Mouse (Mus musculus) kidney, postnatal 0 days (tissue): Measurements from ENCODE around the gene Galr3. TPM values are rescaled to one million over a fixed set of nuclear protein-coding genes. Genes with fewer than 3 reads are reported as not detected.
A peak's percentile ranks its signal among the peaks of the same experiment; 100 is the strongest.

Experiments used
- ATAC-seq: fragments of 200-750 bp; cut with Nextera tagmentation; replicated peaks from 2 replicates; pipeline ENCODE4 v1.8.0; 2017; ENCODE audit warnings: low read depth, moderate number of reproducible peaks, moderate TSS enrichment, moderate library complexity; ENCODE audit not compliant: low FRiP score
- DNase-seq: peaks from one replicate; pipeline ENCODE4 v3.0.0-alpha.2; 2016; ENCODE audit warnings: low spot score
- H3K27ac ChIP-seq: fragments of 300-500 bp; sonication (generic); 2 replicates; pipeline ENCODE4 v1.5.1; 2014; ENCODE audit warnings: mild to moderate bottlenecking
- H3K27me3 ChIP-seq: fragments of 300-500 bp; sonication (generic); 2 replicates; pipeline ENCODE4 v1.6.1; 2014; ENCODE audit warnings: low read length, mixed read lengths; ENCODE audit not compliant: insufficient read depth
- H3K36me3 ChIP-seq: fragments of 300-500 bp; sonication (generic); 2 replicates; pipeline ENCODE4 v1.6.1; 2014; ENCODE audit warnings: low read length, mixed read lengths; ENCODE audit not compliant: insufficient read depth
- H3K4me1 ChIP-seq: fragments of 300-500 bp; sonication (generic); replicated peaks from 2 replicates; pipeline ENCODE4 v1.6.1; 2014; ENCODE audit warnings: antibody characterized with exemption, low read length, mixed read lengths; ENCODE audit not compliant: insufficient read depth
- H3K4me2 ChIP-seq: fragments of 300-500 bp; sonication (generic); 2 replicates; pipeline ENCODE4 v1.6.1; 2014; ENCODE audit warnings: mild to moderate bottlenecking, low read length, moderate library complexity, mixed read lengths
- H3K4me3 ChIP-seq: fragments of 300-500 bp; sonication (generic); replicated peaks from 2 replicates; pipeline ENCODE4 v1.5.1; 2014; ENCODE audit warnings: low read depth, low read length
- H3K9ac ChIP-seq: fragments of 300-500 bp; sonication (generic); 2 replicates; pipeline ENCODE4 v1.6.1; 2014; ENCODE audit warnings: low read depth, low read length
- H3K9me3 ChIP-seq: fragments of 300-500 bp; sonication (generic); replicated peaks from 2 replicates; pipeline ENCODE4 v1.6.1; 2016; ENCODE audit warnings: low read length, inconsistent platforms, mixed read lengths
- CTCF ChIP-seq: IDR thresholded peaks from 2 replicates; pipeline ENCODE4 v1.5.1; 2016; ENCODE audit warnings: antibody characterized with exemption, low read depth, mild to moderate bottlenecking, moderate library complexity
- WGBS: fragments of 180-500 bp; shearing (Covaris S2); extraction: QIAGEN DNeasy Blood & Tissue Kit; methylation state at CpG from one replicate; pipeline ENCODE4 v1.1.7; 2014; 5-methylcytosine and 5-hydroxymethylcytosine counted together
- polyA plus RNA-seq: library from polyadenylated mRNA; unstranded; fragments of >200 nt; fragmentation: Nextera tagmentation; extraction: Ambion mirVana; gene quantifications from 2 replicates; pipeline ENCODE4 v1.2.1, GENCODE M21; 2015

Gene Galr3
- polyA plus RNA-seq, 1 experiment from 2014 or later, result 0.13 TPM

DNA sequence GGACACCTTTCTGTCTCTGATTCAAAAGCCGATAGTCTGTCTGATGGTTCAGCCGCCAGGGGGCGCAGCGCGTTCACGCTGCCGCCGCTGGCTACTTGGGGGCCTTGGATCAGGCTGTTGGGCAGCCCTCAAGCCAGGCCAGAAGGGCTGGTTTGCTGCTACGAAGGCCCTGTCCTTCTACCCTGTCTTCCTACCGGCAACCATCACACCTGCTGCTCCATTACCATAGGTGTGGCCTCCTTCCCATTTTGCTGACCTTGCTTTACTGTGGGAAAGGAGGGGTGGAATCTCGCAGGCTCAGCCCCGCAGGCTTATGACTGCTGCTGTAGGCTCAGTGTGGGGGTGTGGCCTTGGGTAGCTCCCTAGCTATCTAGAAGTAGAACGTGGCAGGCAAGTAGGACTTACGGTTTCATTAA lies 3.8 kb upstream of the Galr3 start:
- peak; percentile 87 for TF ChIP-seq CTCF
- Histone ChIP-seq H3K27ac (no peak overlapping the region), H3K4me2 (peak overlapping the region; percentile 19; the same call in 1 of the 2 replicates), H3K36me3 (peaks cover 11% of the 10 kb centered on the region; the same call in 1 of the 2 replicates), H3K9me3 (no peaks in the 10 kb centered on the region), H3K4me1 (peaks cover 19% of the 10 kb centered on the region; the same call in 1 of the 2 replicates), H3K4me3 (no peak overlapping the region), H3K9ac (no peak overlapping the region), H3K27me3 (peaks cover 8% of the 10 kb centered on the region)
- 0 out of 2 replicates have a peak, but pooled peaks have one; percentile 13 for ATAC-seq
- whole genome bisulfite sequencing, result 11% methylated on average over 14 of the region's 14 CpGs
- peak; percentile 82 for DNase-seq

DNA sequence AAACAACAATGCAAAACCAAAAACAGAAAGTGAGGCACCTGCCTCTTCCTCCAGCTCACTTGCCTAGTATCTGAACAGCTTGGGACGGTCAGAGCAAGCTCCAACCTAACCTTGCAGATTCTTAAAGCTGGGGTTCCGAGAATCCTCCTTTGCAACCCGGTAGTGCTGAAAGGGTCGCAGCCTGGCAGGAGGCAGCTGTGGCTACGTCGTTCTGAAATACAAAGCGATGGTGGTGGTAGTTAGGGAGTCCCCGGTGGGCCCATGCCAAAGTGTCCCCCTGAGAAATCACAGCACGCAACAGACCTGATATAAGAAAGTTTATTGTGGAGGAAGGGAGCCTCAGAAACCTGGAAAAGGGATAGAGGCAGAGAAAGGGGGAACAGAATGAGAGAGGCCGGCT lies 3.4 kb upstream of the Galr3 start:
- Histone ChIP-seq H3K27me3 (peaks cover 12% of the 10 kb centered on the region), H3K9ac (no peak overlapping the region), H3K36me3 (peaks cover 11% of the 10 kb centered on the region; the same call in 1 of the 2 replicates), H3K4me1 (peaks cover 23% of the 10 kb centered on the region; the same call in 1 of the 2 replicates), H3K4me3 (no peak overlapping the region), H3K9me3 (no peaks in the 10 kb centered on the region), H3K4me2 (no peak overlapping the region), H3K27ac (no peak overlapping the region)
- DNase-seq (no peak), ATAC-seq (no peak)
- no peak for TF ChIP-seq CTCF
- 77% methylated on average over 10 of the region's 10 CpGs for WGBS

DNA sequence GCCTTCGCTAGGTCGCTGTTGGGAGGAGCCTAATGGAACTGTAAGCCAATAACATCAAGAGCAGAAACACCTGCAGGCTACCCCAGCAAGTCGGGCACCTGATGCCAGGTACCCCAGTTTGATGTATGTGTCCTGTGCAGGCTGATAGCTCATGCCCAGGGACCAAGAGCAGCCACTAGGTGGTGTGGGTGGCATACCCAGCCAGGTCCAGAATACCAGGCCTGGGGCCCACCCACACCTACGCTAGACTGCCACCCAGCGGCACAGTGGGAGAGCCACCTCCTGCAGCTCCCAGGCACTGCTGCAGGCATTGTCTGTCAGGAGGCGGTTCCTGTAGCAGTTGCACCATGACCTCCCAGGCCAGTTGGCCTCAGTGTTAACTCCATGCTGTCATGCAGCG lies 2.8 kb upstream of the Galr3 start:
- Histone ChIP-seq H3K9me3 (no peaks in the 10 kb centered on the region), H3K4me3 (no peak overlapping the region), H3K4me1 (peaks cover 24% of the 10 kb centered on the region; the same call in 1 of the 2 replicates), H3K27me3 (peaks cover 12% of the 10 kb centered on the region), H3K9ac (no peak overlapping the region), H3K36me3 (peaks cover 11% of the 10 kb centered on the region; the same call in 1 of the 2 replicates), H3K4me2 (no peak overlapping the region), H3K27ac (no peak overlapping the region)
- DNase-seq (peak; percentile 93), ATAC-seq (peak; percentile 81)
- WGBS, result 17% methylated on average over 7 of the region's 7 CpGs
- peak; percentile 97 for TF ChIP-seq CTCF

DNA sequence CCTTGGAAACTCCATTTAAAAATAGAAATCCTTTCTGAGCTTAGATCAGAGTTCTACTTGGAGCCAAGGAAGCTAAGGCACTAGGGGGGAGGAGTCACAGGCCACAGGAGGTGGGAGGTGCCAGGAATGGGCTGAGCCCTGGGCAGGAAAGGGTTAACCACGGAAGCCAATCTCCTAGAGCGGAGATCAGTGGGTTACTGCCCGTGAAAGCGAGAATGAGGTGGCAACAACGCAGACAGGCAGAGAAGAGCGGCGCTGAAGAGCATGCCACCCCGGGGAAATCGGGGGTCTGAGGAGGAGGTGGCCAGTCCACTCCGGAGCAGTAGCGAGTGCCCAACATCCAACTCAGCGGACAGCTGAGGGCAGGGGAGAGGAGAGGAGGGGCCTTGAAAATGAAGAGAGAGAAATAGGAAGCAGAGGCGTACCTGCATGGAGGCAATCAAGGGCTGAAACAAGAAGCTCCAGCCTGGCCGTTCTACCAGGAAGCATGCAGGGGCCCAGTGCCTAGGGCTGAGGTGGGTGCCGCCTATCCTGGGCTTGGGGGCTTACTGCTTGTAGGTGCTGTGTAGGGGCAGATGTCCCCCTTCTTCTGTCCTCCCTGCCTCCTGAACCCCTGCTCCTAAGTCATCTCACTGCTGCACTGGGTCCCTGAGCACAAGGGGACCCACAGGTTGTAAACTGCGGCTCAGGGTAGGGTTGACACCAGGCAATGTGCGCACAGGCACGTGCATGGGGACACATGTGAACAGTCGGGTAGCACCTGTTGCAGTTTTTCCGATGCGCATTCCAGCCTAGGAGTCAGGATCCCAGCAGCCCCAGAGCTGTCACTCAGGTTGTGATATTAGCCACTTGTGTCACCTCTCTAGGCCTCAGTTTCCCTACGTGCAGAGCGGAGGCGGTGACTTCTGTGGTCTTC lies 926 bp upstream of the Galr3 start:
- peak overlapping the region; percentile 59 for H3K4me2 ChIP-seq
- H3K9ac ChIP-seq, result 0 out of 2 replicates have a peak overlapping the region, but pooled peaks have one; percentile 36
- H3K9me3 ChIP-seq, result no peaks in the 10 kb centered on the region
- ATAC-seq, result no peak
- no peak for TF ChIP-seq CTCF
- H3K36me3 ChIP-seq, result peaks cover 11% of the 10 kb centered on the region; the same call in 1 of the 2 replicates
- H3K4me3 ChIP-seq, result peak overlapping the region; percentile 22
- H3K27me3 ChIP-seq, result peaks cover 12% of the 10 kb centered on the region
- peaks cover 30% of the 10 kb centered on the region; the same call in 1 of the 2 replicates for H3K4me1 ChIP-seq
- WGBS, result 17% methylated on average over 24 of the region's 24 CpGs
- DNase-seq, result peak; percentile 48
- H3K27ac ChIP-seq, result no peak overlapping the region

DNA sequence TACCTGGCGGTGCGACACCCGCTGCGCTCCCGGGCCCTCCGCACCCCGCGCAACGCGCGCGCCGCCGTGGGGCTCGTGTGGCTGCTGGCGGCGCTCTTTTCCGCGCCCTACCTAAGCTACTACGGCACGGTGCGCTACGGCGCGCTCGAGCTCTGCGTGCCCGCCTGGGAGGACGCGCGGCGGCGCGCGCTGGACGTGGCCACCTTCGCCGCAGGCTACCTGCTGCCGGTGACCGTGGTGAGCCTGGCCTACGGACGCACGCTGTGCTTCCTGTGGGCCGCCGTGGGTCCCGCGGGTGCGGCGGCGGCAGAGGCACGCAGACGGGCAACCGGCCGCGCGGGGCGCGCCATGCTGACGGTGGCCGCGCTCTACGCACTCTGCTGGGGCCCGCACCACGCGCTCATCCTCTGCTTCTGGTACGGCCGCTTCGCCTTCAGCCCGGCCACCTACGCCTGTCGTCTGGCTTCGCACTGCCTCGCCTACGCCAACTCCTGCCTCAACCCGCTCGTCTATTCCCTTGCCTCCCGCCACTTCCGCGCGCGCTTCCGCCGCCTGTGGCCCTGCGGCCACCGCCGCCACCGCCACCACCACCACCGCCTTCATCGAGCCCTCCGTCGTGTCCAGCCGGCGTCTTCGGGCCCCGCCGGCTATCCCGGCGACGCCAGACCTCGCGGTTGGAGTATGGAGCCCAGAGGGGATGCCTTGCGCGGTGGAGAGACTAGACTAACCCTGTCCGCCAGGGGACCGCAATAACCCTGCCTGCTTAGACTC lies 1.2 kb downstream of the Galr3 start:
- 1% methylated on average over 104 of the region's 105 CpGs for WGBS
- peaks cover 30% of the 10 kb centered on the region; the same call in 1 of the 2 replicates for H3K4me1 ChIP-seq
- TF ChIP-seq CTCF, result peak; percentile 14; the same call in 1 of the 2 replicates
- peak overlapping the region; percentile 94 for H3K4me2 ChIP-seq
- no peaks in the 10 kb centered on the region for H3K36me3 ChIP-seq
- peak overlapping the region; percentile 51 for H3K4me3 ChIP-seq
- no peak overlapping the region for H3K27ac ChIP-seq
- peaks cover 12% of the 10 kb centered on the region for H3K27me3 ChIP-seq
- peak overlapping the region; percentile 59 for H3K9ac ChIP-seq
- H3K9me3 ChIP-seq, result no peaks in the 10 kb centered on the region
- ATAC-seq (no peak), DNase-seq (peak; percentile 44)

DNA sequence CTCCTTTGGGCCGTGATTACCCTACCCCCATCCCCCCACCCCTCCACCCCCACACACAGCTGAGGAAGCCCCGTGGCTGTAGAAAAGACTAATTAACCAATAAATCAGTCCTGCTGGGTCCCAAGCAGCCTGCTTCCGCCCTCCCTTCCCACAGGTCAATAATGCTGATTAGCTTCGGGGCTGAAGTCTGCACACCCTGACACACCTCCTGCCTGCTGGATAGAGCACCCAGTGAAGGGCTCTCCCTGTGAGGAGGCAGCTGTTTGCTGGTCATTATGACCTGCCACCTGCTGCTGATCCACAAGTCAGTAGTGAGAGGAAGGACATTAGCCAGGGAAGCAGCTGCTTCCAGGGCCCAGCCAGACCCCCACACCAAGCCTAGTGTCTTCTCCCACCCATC lies 3.2 kb downstream of the Galr3 start:
- 13% methylated on average over 4 of the region's 4 CpGs for WGBS
- ATAC-seq (no peak), DNase-seq (peak; percentile 28)
- TF ChIP-seq CTCF, result no peak
- H3K4me2 ChIP-seq, result no peak overlapping the region
- H3K9me3 ChIP-seq, result no peaks in the 10 kb centered on the region
- H3K4me3 ChIP-seq, result no peak overlapping the region
- no peaks in the 10 kb centered on the region for H3K36me3 ChIP-seq
- H3K4me1 ChIP-seq, result peaks cover 30% of the 10 kb centered on the region; the same call in 1 of the 2 replicates
- H3K9ac ChIP-seq, result no peak overlapping the region
- H3K27ac ChIP-seq, result no peak overlapping the region
- peaks cover 12% of the 10 kb centered on the region for H3K27me3 ChIP-seq
